Mouse (Mus musculus): ENCODE results near the gene Pik3r1. TPM values are rescaled to one million over a fixed set of nuclear protein-coding genes. Genes with fewer than 3 reads are reported as not detected.

The Pik3r1 gene
- total RNA-seq, 1 experiment: 7.3 TPM

- H3K36me3 ChIP-seq (ENCODE audit: control insufficient read depth, insufficient read depth, low read length, poor library complexity, severe bottlenecking): no peaks in the 10 kb centered on the region
- no peaks in the 10 kb centered on the region for H3K9me3 ChIP-seq (ENCODE audit: control insufficient read depth, insufficient read depth, low read depth, low read length)
- no peaks in the 10 kb centered on the region for H3K4me1 ChIP-seq (ENCODE audit: control insufficient read depth in 2 of 2, insufficient read depth in 2 of 2, low read length in 2 of 2, poor library complexity in 1 of 2)
- no peak overlapping the region for H3K9ac ChIP-seq (ENCODE audit: insufficient read depth, low read depth, low read length, poor library complexity, severe bottlenecking)
- H3K27ac ChIP-seq (ENCODE audit: insufficient read depth, low read depth, low read length, poor library complexity, severe bottlenecking): no peak overlapping the region
- in situ Hi-C loops (cut with MboI; ENCODE audit: low sequenced_read_pairs in 2 of 2, unreplicated experiment in 2 of 2): loop anchor here in 1 of 2 experiments (25.0 kb wide), 1 partner anchor 934 kb away; no protein-coding TSS in a partner anchor
- no peak overlapping the region for H3K4me3 ChIP-seq (ENCODE audit: insufficient read depth in 1 of 2, low read depth in 1 of 2, low read length in 2 of 2, poor library complexity in 1 of 2, severe bottlenecking in 1 of 2)
- no peak for DNase-seq (ENCODE audit: low read depth, low spot score)
- no peak for TF ChIP-seq HCFC1 (IDR thresholded peaks at IDR 0.05; ENCODE audit: borderline replicate concordance, insufficient read depth, low read length)
- no peak for TF ChIP-seq ZC3H11A (IDR thresholded peaks at IDR 0.05; ENCODE audit: borderline replicate concordance, low read depth, low read length)
- TF ChIP-seq MAFK (IDR thresholded peaks at IDR 0.05; ENCODE audit: insufficient read depth, low read depth, low read length): no peak
- no peak for TF ChIP-seq CHD2 (IDR thresholded peaks at IDR 0.05; ENCODE audit: low read depth, low read length)
- no peak for TF ChIP-seq ZNF384 (IDR thresholded peaks at IDR 0.05; ENCODE audit: low read depth, low read length)
Measured at GRCm38 (mm10) chr13:101727837-101728236, 40.2 kb downstream of the Pik3r1 start.

- H3K9me3 ChIP-seq (ENCODE audit: control insufficient read depth, insufficient read depth, low read depth, low read length): no peaks in the 10 kb centered on the region
- TF ChIP-seq ZC3H11A (IDR thresholded peaks at IDR 0.05; ENCODE audit: borderline replicate concordance, low read depth, low read length): no peak
- TF ChIP-seq CHD2 (IDR thresholded peaks at IDR 0.05; ENCODE audit: low read depth, low read length): no peak
- TF ChIP-seq ZNF384 (IDR thresholded peaks at IDR 0.05; ENCODE audit: low read depth, low read length): no peak
- TF ChIP-seq HCFC1 (IDR thresholded peaks at IDR 0.05; ENCODE audit: borderline replicate concordance, insufficient read depth, low read length): no peak
- no peak for DNase-seq (ENCODE audit: low read depth, low spot score)
- no peak overlapping the region for H3K9ac ChIP-seq (ENCODE audit: insufficient read depth, low read depth, low read length, poor library complexity, severe bottlenecking)
- no peak overlapping the region for H3K27ac ChIP-seq (ENCODE audit: insufficient read depth, low read depth, low read length, poor library complexity, severe bottlenecking)
- in situ Hi-C loops (cut with MboI; ENCODE audit: low sequenced_read_pairs in 2 of 2, unreplicated experiment in 2 of 2): loop anchor here in 1 of 2 experiments (25.0 kb wide), 1 partner anchor 935 kb away; no protein-coding TSS in a partner anchor
- no peaks in the 10 kb centered on the region for H3K4me1 ChIP-seq (ENCODE audit: control insufficient read depth in 2 of 2, insufficient read depth in 2 of 2, low read length in 2 of 2, poor library complexity in 1 of 2)
- H3K36me3 ChIP-seq (ENCODE audit: control insufficient read depth, insufficient read depth, low read length, poor library complexity, severe bottlenecking): no peaks in the 10 kb centered on the region
- H3K4me3 ChIP-seq (ENCODE audit: insufficient read depth in 1 of 2, low read depth in 1 of 2, low read length in 2 of 2, poor library complexity in 1 of 2, severe bottlenecking in 1 of 2): no peak overlapping the region
Measured at GRCm38 (mm10) chr13:101726922-101727321, 41.1 kb downstream of the Pik3r1 start.

- H3K9me3 ChIP-seq (ENCODE audit: control insufficient read depth, insufficient read depth, low read depth, low read length): no peaks in the 10 kb centered on the region
- no peak for TF ChIP-seq ZC3H11A (IDR thresholded peaks at IDR 0.05; ENCODE audit: borderline replicate concordance, low read depth, low read length)
- no peak for TF ChIP-seq CHD2 (IDR thresholded peaks at IDR 0.05; ENCODE audit: low read depth, low read length)
- no peak for TF ChIP-seq ZNF384 (IDR thresholded peaks at IDR 0.05; ENCODE audit: low read depth, low read length)
- no peak for TF ChIP-seq HCFC1 (IDR thresholded peaks at IDR 0.05; ENCODE audit: borderline replicate concordance, insufficient read depth, low read length)
- TF ChIP-seq MAFK (IDR thresholded peaks at IDR 0.05; ENCODE audit: insufficient read depth, low read depth, low read length): no peak
Measured at GRCm38 (mm10) chr13:101721901-101722595, 46.0 kb downstream of the Pik3r1 start.

GRCm38 (mm10) chr13:101721154-101721553 lies 46.9 kb downstream of the Pik3r1 start:
- Histone ChIP-seq H3K4me3 (ENCODE audit: insufficient read depth in 1 of 2, low read depth in 1 of 2, low read length in 2 of 2, poor library complexity in 1 of 2, severe bottlenecking in 1 of 2) (no peak overlapping the region), H3K27ac (ENCODE audit: insufficient read depth, low read depth, low read length, poor library complexity, severe bottlenecking) (no peak overlapping the region), H3K4me1 (ENCODE audit: control insufficient read depth in 2 of 2, insufficient read depth in 2 of 2, low read length in 2 of 2, poor library complexity in 1 of 2) (peaks cover 0 to 8% of the 10 kb centered on the region in 2 experiments; a peak in 2 of 4 replicates), H3K9me3 (ENCODE audit: control insufficient read depth, insufficient read depth, low read depth, low read length) (no peaks in the 10 kb centered on the region), H3K9ac (ENCODE audit: insufficient read depth, low read depth, low read length, poor library complexity, severe bottlenecking) (no peak overlapping the region), H3K36me3 (ENCODE audit: control insufficient read depth, insufficient read depth, low read length, poor library complexity, severe bottlenecking) (no peaks in the 10 kb centered on the region)
- in situ Hi-C loops (cut with MboI; ENCODE audit: low sequenced_read_pairs in 2 of 2, unreplicated experiment in 2 of 2): no loop called here
- no peak for DNase-seq (ENCODE audit: low read depth, low spot score)
- TF ChIP-seq MAFK (IDR thresholded peaks at IDR 0.05; ENCODE audit: insufficient read depth, low read depth, low read length) (no peak), CHD2 (IDR thresholded peaks at IDR 0.05; ENCODE audit: low read depth, low read length) (no peak), ZC3H11A (IDR thresholded peaks at IDR 0.05; ENCODE audit: borderline replicate concordance, low read depth, low read length) (no peak), HCFC1 (IDR thresholded peaks at IDR 0.05; ENCODE audit: borderline replicate concordance, insufficient read depth, low read length) (no peak), ZNF384 (IDR thresholded peaks at IDR 0.05; ENCODE audit: low read depth, low read length) (no peak)

More at GRCm38 (mm10) chr13:101721901-101722595, 46.0 kb downstream of the Pik3r1 start:
- no peaks in the 10 kb centered on the region for H3K36me3 ChIP-seq (ENCODE audit: control insufficient read depth, insufficient read depth, low read length, poor library complexity, severe bottlenecking)
- H3K27ac ChIP-seq (ENCODE audit: insufficient read depth, low read depth, low read length, poor library complexity, severe bottlenecking): no peak overlapping the region
- H3K4me3 ChIP-seq (ENCODE audit: insufficient read depth in 1 of 2, low read depth in 1 of 2, low read length in 2 of 2, poor library complexity in 1 of 2, severe bottlenecking in 1 of 2): no peak overlapping the region
- DNase-seq (ENCODE audit: low read depth, low spot score): no peak
- in situ Hi-C loops (cut with MboI; ENCODE audit: low sequenced_read_pairs in 2 of 2, unreplicated experiment in 2 of 2): no loop called here
- H3K9ac ChIP-seq (ENCODE audit: insufficient read depth, low read depth, low read length, poor library complexity, severe bottlenecking): no peak overlapping the region
- peaks cover 0 to 8% of the 10 kb centered on the region in 2 experiments; a peak in 2 of 4 replicates for H3K4me1 ChIP-seq (ENCODE audit: control insufficient read depth in 2 of 2, insufficient read depth in 2 of 2, low read length in 2 of 2, poor library complexity in 1 of 2)

Data from ES-E14 (cell line).